Mouse (Mus musculus): ENCODE results near the gene Krtap8-1. TPM values are rescaled to one million over a fixed set of nuclear protein-coding genes. Genes with fewer than 3 reads are reported as not detected.

The Krtap8-1 gene
- polyA plus RNA-seq, 1 experiment, result not detected

DNA sequence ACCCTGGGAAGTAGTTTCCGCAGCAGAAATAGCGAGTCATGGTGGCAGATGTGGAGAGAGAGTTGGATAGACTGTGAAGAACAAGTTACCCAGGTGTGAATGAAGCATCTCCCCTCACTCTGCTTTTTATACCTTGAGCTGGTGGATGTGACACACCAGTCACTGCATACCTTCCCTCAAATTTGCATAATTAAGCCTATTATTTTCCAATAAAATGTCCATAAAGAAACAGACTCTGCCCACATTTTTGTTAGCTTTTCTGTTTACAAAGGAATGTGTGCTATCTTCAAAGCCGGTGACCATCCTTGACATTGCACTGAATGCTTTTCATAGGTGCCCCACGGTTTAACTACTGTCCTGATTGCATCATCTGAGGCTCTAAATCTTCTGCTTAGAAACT lies 20.5 kb upstream of the Krtap8-1 start, which contains the start of gene Krtap7-1:
Gene Krtap7-1, minus strand, starts transcription at position 101 of the 400 bp plus-strand sequence.
- TF ChIP-seq CTCF (IDR thresholded peaks at IDR 0.05; ENCODE audit: insufficient read depth, low read length), result no peak
- no peak for TF ChIP-seq POLR2A (IDR thresholded peaks at IDR 0.05; ENCODE audit: borderline replicate concordance, extremely low read depth, low read depth, low read length)
- 72% methylated on average over 4 of the region's 4 CpGs for WGBS

DNA sequence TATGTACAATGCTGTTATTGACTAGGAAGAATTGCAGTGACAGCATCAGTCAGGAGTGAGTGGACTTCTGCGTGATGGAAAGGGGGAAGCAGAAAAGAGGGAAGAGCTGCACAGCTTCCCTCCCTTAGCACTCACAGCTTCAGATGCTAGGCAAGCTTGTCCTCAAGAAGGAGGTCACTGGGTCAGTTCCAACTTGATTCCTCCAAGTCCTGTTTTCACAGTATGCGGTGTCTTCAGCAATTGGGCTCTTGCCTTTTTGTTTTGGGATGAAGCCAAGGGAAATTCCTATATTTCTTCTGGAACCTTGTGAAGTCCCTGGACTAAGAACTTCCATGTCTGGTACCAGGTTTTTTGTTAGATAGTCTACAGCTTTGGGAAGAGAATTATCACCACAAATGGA lies 15.8 kb upstream of the Krtap8-1 start:
- WGBS, result 66% methylated on average over 2 of the region's 2 CpGs
- H3K4me3 ChIP-seq (replicated peaks; ENCODE audit: extremely low read depth, low read depth, low read length), result no peak overlapping the region
- DNase-seq, result no peak
- H3K4me1 ChIP-seq (ENCODE audit: control insufficient read depth, insufficient read depth, low read length), result no peaks in the 10 kb centered on the region
- no peak for TF ChIP-seq POLR2A (IDR thresholded peaks at IDR 0.05; ENCODE audit: borderline replicate concordance, extremely low read depth, low read depth, low read length)
- TF ChIP-seq CTCF (IDR thresholded peaks at IDR 0.05; ENCODE audit: insufficient read depth, low read length), result no peak

More for the DNA sequence above, 20.5 kb upstream of the Krtap8-1 start, which contains the start of gene Krtap7-1:
- no peaks in the 10 kb centered on the region for H3K4me1 ChIP-seq (ENCODE audit: control insufficient read depth, insufficient read depth, low read length)
- no peak within 1 kb of the TSS for H3K4me3 ChIP-seq (replicated peaks; ENCODE audit: extremely low read depth, low read depth, low read length)
- DNase-seq, result no peak

DNA sequence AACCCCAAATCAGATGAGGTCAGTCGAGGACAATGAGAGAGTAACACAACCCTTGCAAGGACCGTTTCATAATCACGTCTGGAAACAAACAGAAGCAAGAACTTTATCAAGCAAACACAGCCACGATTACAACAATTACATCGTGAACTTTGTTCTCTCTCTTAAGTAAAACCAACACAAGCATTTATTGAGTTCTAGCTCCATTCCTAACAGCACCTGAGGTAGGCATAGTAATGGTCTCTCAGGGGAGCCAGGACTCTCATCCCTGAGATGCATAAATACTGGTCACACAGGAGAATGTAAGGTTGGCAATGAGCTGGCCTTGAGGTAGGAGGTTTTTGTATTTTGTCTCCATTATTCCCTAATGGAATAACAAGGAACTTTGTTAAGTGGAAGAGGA lies 14.1 kb upstream of the Krtap8-1 start:
- TF ChIP-seq POLR2A (IDR thresholded peaks at IDR 0.05; ENCODE audit: borderline replicate concordance, extremely low read depth, low read depth, low read length), result no peak
- no peak for TF ChIP-seq CTCF (IDR thresholded peaks at IDR 0.05; ENCODE audit: insufficient read depth, low read length)
- no peak for DNase-seq
- WGBS, result 63% methylated on average over 5 of the region's 5 CpGs
- H3K4me1 ChIP-seq (ENCODE audit: control insufficient read depth, insufficient read depth, low read length), result no peaks in the 10 kb centered on the region
- H3K4me3 ChIP-seq (replicated peaks; ENCODE audit: extremely low read depth, low read depth, low read length), result no peak overlapping the region

DNA sequence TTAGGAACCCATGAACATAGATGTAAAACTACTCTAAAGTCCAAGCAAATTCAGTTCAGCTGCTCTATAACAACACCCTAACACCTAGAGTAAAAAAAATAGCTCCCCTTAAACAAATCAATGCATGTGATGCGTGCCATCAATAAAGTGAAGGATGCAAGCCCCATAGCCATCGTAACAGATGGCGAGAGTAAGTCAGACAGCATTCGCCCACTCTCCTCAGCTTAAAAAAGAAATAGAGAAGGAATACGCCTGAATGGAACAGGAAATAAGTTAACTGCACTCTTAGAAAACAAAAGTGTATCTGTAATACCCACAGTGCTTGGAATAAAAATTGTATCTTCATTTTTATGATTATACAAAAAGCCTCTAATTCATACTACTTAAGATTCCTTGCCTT lies 9.2 kb upstream of the Krtap8-1 start:
- TF ChIP-seq CTCF (IDR thresholded peaks at IDR 0.05; ENCODE audit: insufficient read depth, low read length) (no peak), POLR2A (IDR thresholded peaks at IDR 0.05; ENCODE audit: borderline replicate concordance, extremely low read depth, low read depth, low read length) (no peak)
- no peak for DNase-seq
- WGBS, result 89% methylated on average over 5 of the region's 5 CpGs
- H3K4me1 ChIP-seq (ENCODE audit: control insufficient read depth, insufficient read depth, low read length), result no peaks in the 10 kb centered on the region
- H3K4me3 ChIP-seq (replicated peaks; ENCODE audit: extremely low read depth, low read depth, low read length), result no peak overlapping the region

DNA sequence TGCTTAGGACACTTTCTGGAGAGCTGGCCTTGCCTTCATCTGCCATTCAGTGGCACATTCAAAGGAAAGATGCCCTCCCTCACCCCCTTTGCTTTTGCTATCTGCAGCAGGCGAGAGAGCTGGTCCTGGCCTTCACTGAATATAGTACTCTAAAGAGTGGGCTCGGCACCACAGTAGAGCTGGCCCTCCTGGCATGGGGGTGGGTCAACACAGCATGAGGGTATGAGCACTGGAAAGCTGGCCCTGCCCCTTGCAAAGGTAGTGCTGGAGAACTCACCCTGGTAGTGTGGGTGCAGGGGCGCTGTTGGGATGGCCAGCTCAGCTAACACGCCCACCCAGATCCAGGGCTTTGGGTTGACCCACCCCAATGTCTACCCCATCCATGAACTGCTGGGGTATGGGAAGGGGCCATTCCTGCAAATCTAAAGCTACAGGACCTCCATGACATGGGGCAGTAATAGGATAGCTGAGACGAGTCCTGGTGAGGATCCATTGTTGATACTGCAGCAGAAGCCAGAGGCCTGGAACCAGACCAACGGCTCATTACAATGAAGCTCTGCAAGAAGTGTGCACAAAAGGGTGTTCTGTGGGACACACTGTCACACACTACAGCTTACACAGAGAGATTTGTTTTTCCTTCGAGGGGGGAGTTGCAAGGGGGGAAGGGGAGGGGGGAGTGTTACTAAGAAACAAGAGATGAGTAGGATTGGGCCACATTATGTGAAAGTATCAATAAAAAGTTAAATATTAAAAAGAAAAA lies 7.8 kb upstream of the Krtap8-1 start:
- DNase-seq, result no peak
- TF ChIP-seq POLR2A (IDR thresholded peaks at IDR 0.05; ENCODE audit: borderline replicate concordance, extremely low read depth, low read depth, low read length) (no peak), CTCF (IDR thresholded peaks at IDR 0.05; ENCODE audit: insufficient read depth, low read length) (no peak)
- Histone ChIP-seq H3K4me3 (replicated peaks; ENCODE audit: extremely low read depth, low read depth, low read length) (no peak overlapping the region), H3K4me1 (ENCODE audit: control insufficient read depth, insufficient read depth, low read length) (no peaks in the 10 kb centered on the region)
- WGBS, result 82% methylated on average over 7 of the region's 7 CpGs

DNA sequence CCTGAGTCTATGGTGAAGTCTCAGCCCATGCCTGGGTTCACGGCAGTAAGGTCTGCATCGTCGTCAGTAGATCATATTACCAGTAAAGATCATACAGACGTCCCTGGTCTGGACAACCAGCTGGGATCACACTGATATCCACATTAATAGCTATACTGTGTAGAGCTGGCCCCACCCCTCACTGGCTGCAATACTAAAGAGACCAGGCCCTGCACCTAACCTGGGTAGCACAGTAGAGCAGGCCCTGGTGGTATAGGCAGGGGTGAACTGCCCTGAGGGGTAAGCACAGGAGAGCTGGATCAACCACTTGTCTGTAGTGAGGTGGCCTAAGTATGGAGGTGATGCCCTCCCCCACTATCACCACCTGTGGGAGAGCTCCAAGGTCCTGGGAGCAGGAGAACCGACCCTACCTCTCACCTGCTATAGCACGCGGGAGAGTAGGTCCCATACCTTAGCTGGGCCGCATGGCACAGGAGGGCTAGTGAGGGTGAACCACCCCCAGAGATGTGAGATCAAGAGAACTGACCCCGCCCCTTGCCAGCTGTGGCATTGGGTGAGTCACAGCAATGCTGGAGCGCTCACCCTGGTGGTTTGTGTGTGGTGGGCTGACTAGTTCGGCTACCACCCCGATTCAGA lies 10.0 kb downstream of the Krtap8-1 start:
- WGBS, result 85% methylated on average over 12 of the region's 12 CpGs
- TF ChIP-seq POLR2A (IDR thresholded peaks at IDR 0.05; ENCODE audit: borderline replicate concordance, extremely low read depth, low read depth, low read length) (no peak), CTCF (IDR thresholded peaks at IDR 0.05; ENCODE audit: insufficient read depth, low read length) (no peak)
- H3K4me1 ChIP-seq (ENCODE audit: control insufficient read depth, insufficient read depth, low read length), result no peaks in the 10 kb centered on the region
- H3K4me3 ChIP-seq (replicated peaks; ENCODE audit: extremely low read depth, low read depth, low read length), result no peak overlapping the region
- no peak for DNase-seq

DNA sequence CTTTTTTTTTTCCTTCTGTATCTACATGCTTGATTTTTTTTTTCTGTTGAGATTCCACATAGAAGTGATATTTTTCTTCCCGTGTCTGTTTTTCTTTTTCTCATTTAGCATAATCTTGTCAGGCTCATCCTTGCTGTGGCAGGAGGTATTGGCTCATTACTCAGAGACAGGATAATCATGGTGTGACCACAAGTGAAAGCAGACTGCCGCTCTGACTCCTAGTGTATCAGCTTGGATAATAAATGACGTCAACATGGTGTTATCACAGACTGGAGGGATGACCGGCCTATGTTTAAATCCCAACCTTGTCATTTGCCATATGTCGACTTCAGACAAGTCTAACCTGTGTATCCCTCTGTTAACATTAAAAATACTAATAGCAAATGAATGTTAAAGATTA lies 26.6 kb downstream of the Krtap8-1 start:
- no peak overlapping the region for H3K4me3 ChIP-seq (replicated peaks; ENCODE audit: extremely low read depth, low read depth, low read length)
- TF ChIP-seq CTCF (IDR thresholded peaks at IDR 0.05; ENCODE audit: insufficient read depth, low read length) (no peak), POLR2A (IDR thresholded peaks at IDR 0.05; ENCODE audit: borderline replicate concordance, extremely low read depth, low read depth, low read length) (no peak)
- no peak for DNase-seq
- no peaks in the 10 kb centered on the region for H3K4me1 ChIP-seq (ENCODE audit: control insufficient read depth, insufficient read depth, low read length)
- WGBS, result 51% methylated on average over 5 of the region's 5 CpGs

Other genes with a start within 250 kb of the Krtap8-1 start
- gene Krtap21-1, start 84.1 kb downstream of the Krtap8-1 start, polyA plus RNA-seq (2012; rRNA removed), result not detected in 2 replicates
- not detected in 2 replicates for gene Krtap6-2, start 67.8 kb downstream of the Krtap8-1 start, polyA plus RNA-seq (2012; rRNA removed)
- not detected in 2 replicates for gene Krtap7-1, start 20.4 kb upstream of the Krtap8-1 start, polyA plus RNA-seq (2012; rRNA removed)
- gene Krtap11-1, start 83.2 kb upstream of the Krtap8-1 start, polyA plus RNA-seq (2012; rRNA removed), result not detected in 2 replicates

All from lung, adult 2 months (tissue).